Mouse (Mus musculus) liver, embryonic 11.5 days (tissue): ENCODE data around the gene Prmt7. TPM values are rescaled to one million over a fixed set of nuclear protein-coding genes. Genes with fewer than 3 reads are reported as not detected.
A peak's percentile ranks its signal among the peaks of the same experiment; 100 is the strongest.

Experiments
- ATAC-seq: fragments of 200-750 bp; cut with Nextera tagmentation; replicated peaks from 2 replicates; pipeline ENCODE4 v1.8.0; 2017; ENCODE audit warnings: moderate number of reproducible peaks, mild to moderate bottlenecking, moderate TSS enrichment, moderate library complexity; ENCODE audit not compliant: low FRiP score
- DNase-seq: peaks from one replicate; pipeline ENCODE4 v3.0.0-alpha.2; 2017; ENCODE audit warnings: low spot score
- H3K27ac ChIP-seq: fragments of 300-500 bp; sonication (generic); 2 replicates; pipeline ENCODE4 v1.5.1; 2014; ENCODE audit warnings: mild to moderate bottlenecking, low read depth, low read length, control low read depth
- H3K27me3 ChIP-seq: fragments of 300-500 bp; sonication (generic); replicated peaks from 2 replicates; pipeline ENCODE4 v1.6.1; 2014; ENCODE audit warnings: low read length, mixed read lengths; ENCODE audit not compliant: control insufficient read depth, insufficient read depth
- H3K36me3 ChIP-seq: fragments of 300-500 bp; sonication (generic); 2 replicates; pipeline ENCODE4 v1.6.1; 2014; ENCODE audit warnings: mild to moderate bottlenecking, low read length, moderate library complexity, mixed read lengths; ENCODE audit not compliant: control insufficient read depth, insufficient read depth
- H3K4me1 ChIP-seq: fragments of 300-500 bp; sonication (generic); replicated peaks from 2 replicates; pipeline ENCODE4 v1.6.1; 2014; ENCODE audit warnings: low read length, mixed read lengths; ENCODE audit not compliant: control insufficient read depth, insufficient read depth
- H3K4me2 ChIP-seq: fragments of 300-500 bp; sonication (generic); 2 replicates; pipeline ENCODE4 v1.6.1; 2014; ENCODE audit warnings: mild to moderate bottlenecking, control low read depth, moderate library complexity
- H3K4me3 ChIP-seq: fragments of 300-500 bp; sonication (generic); 2 replicates; pipeline ENCODE4 v1.5.1; 2014; ENCODE audit warnings: low read depth, low read length, control low read depth
- H3K9ac ChIP-seq: fragments of 300-500 bp; sonication (generic); 2 replicates; pipeline ENCODE4 v1.6.1; 2014; ENCODE audit warnings: low read depth, low read length, control low read depth
- H3K9me3 ChIP-seq: fragments of 300-500 bp; sonication (generic); 2 replicates; pipeline ENCODE4 v1.6.1; 2016; ENCODE audit warnings: low read length, inconsistent platforms, mixed read lengths; ENCODE audit not compliant: control insufficient read depth
- WGBS: fragments of 180-500 bp; shearing (Covaris S2); extraction: QIAGEN DNeasy Blood & Tissue Kit; methylation state at CpG from one replicate; pipeline ENCODE4 v1.1.7; 2014; 5-methylcytosine and 5-hydroxymethylcytosine counted together
- polyA plus RNA-seq: library from polyadenylated mRNA; unstranded; fragments of >200 nt; fragmentation: Nextera tagmentation; extraction: Ambion mirVana; gene quantifications from 2 replicates; pipeline ENCODE4 v1.2.1, GENCODE M21; 2014

The Prmt7 gene
- polyA plus RNA-seq, 1 experiment from 2014 or later: 65.1 TPM

GRCm38 (mm10) chr8:106177594-106177993 lies 33.1 kb upstream of the Prmt7 start:
- Histone ChIP-seq H3K27me3 (no peaks in the 10 kb centered on the region), H3K27ac (no peak overlapping the region; the same call in 1 of the 2 replicates), H3K4me3 (no peak overlapping the region), H3K4me2 (no peak overlapping the region), H3K9ac (no peak overlapping the region), H3K4me1 (peaks cover 9% of the 10 kb centered on the region), H3K9me3 (no peaks in the 10 kb centered on the region), H3K36me3 (no peaks in the 10 kb centered on the region)
- no peak for ATAC-seq
- 74% methylated on average over 1 of the region's 1 CpGs for WGBS
- no peak for DNase-seq

- no peak overlapping the region for H3K4me2 ChIP-seq
- 68% methylated on average over 2 of the region's 2 CpGs for WGBS
- no peaks in the 10 kb centered on the region for H3K27me3 ChIP-seq
- H3K4me1 ChIP-seq: peaks cover 9% of the 10 kb centered on the region
- H3K36me3 ChIP-seq: no peaks in the 10 kb centered on the region
- H3K9ac ChIP-seq: no peak overlapping the region
- no peaks in the 10 kb centered on the region for H3K9me3 ChIP-seq
- H3K4me3 ChIP-seq: no peak overlapping the region
- DNase-seq (no peak), ATAC-seq (no peak)
- no peak overlapping the region for H3K27ac ChIP-seq
These were observed 32.3 kb upstream of the Prmt7 start for GRCm38 (mm10) chr8:106178428-106178827.

- Histone ChIP-seq H3K9me3 (no peaks in the 10 kb centered on the region), H3K9ac (no peak overlapping the region), H3K27me3 (no peaks in the 10 kb centered on the region), H3K4me3 (no peak overlapping the region), H3K4me1 (peaks cover under 1% of the 10 kb centered on the region; the same call in 1 of the 2 replicates), H3K27ac (no peak overlapping the region), H3K4me2 (no peak overlapping the region), H3K36me3 (peaks cover 11% of the 10 kb centered on the region; the same call in 1 of the 2 replicates)
- DNase-seq (no peak), ATAC-seq (no peak)
- WGBS: 89% methylated on average over 8 of the region's 8 CpGs
These were observed 25.0 kb upstream of the Prmt7 start for GRCm38 (mm10) chr8:106185628-106186270.

- H3K9me3 ChIP-seq: no peaks in the 10 kb centered on the region
- no peak for DNase-seq
- H3K4me3 ChIP-seq: no peak overlapping the region
- no peak for ATAC-seq
- peaks cover 11% of the 10 kb centered on the region; the same call in 1 of the 2 replicates for H3K36me3 ChIP-seq
- no peak overlapping the region for H3K27ac ChIP-seq
- H3K4me2 ChIP-seq: no peak overlapping the region
- no peak overlapping the region for H3K9ac ChIP-seq
- H3K27me3 ChIP-seq: no peaks in the 10 kb centered on the region
- 92% methylated on average over 3 of the region's 3 CpGs for WGBS
- H3K4me1 ChIP-seq: peaks cover 7% of the 10 kb centered on the region
These were observed 24.3 kb upstream of the Prmt7 start for GRCm38 (mm10) chr8:106186394-106186793.

GRCm38 (mm10) chr8:106189162-106189561 lies 21.6 kb upstream of the Prmt7 start:
- ATAC-seq (no peak), DNase-seq (no peak)
- Histone ChIP-seq H3K9me3 (no peaks in the 10 kb centered on the region), H3K27me3 (no peaks in the 10 kb centered on the region), H3K4me1 (peaks cover 14% of the 10 kb centered on the region), H3K4me3 (no peak overlapping the region), H3K36me3 (peaks cover 20% of the 10 kb centered on the region; the same call in 1 of the 2 replicates), H3K9ac (no peak overlapping the region), H3K27ac (no peak overlapping the region), H3K4me2 (no peak overlapping the region)
- 90% methylated on average over 4 of the region's 4 CpGs for WGBS

DNA sequence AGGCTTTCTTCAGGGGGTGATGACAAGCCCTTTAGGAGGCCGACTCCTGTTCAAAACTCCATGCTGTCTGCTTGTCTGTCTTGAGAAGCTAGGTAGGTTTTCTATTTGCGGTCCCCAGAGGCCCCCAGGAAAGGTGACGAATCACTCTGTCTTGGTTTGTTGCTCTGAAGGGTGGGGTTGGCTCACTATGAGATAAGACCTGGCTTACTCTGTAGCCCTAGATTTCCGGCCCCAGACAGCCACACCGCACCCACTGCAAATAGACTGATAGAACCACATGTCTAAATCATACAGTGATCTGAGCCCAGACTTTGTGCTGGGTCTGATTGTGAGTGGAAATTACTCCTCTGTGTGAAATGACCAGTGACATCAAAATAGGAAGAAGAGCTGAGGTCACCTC lies 19.1 kb upstream of the Prmt7 start:
- Histone ChIP-seq H3K27ac (no peak overlapping the region), H3K36me3 (peaks cover 28% of the 10 kb centered on the region), H3K9me3 (no peaks in the 10 kb centered on the region), H3K4me3 (no peak overlapping the region), H3K4me1 (peaks cover 14% of the 10 kb centered on the region), H3K27me3 (no peaks in the 10 kb centered on the region), H3K4me2 (no peak overlapping the region), H3K9ac (no peak overlapping the region)
- DNase-seq: no peak
- peak; percentile 84 for ATAC-seq
- WGBS: 34% methylated on average over 5 of the region's 5 CpGs

GRCm38 (mm10) chr8:106193162-106193561 lies 17.6 kb upstream of the Prmt7 start:
- H3K27ac ChIP-seq: no peak overlapping the region
- WGBS: 54% methylated on average over 6 of the region's 6 CpGs
- peaks cover 14% of the 10 kb centered on the region for H3K4me1 ChIP-seq
- DNase-seq: no peak
- H3K36me3 ChIP-seq: peaks cover 20% of the 10 kb centered on the region
- H3K4me3 ChIP-seq: no peak overlapping the region
- H3K27me3 ChIP-seq: no peaks in the 10 kb centered on the region
- H3K9ac ChIP-seq: no peak overlapping the region
- ATAC-seq: no peak
- no peak overlapping the region for H3K4me2 ChIP-seq
- no peaks in the 10 kb centered on the region for H3K9me3 ChIP-seq

- Histone ChIP-seq H3K4me1 (peaks cover 14% of the 10 kb centered on the region), H3K36me3 (peaks cover 25% of the 10 kb centered on the region)
These were observed 16.7 kb upstream of the Prmt7 start for GRCm38 (mm10) chr8:106194062-106194461.

GRCm38 (mm10) chr8:106198741-106199140 lies 12.0 kb upstream of the Prmt7 start:
- H3K36me3 ChIP-seq: peaks cover 25% of the 10 kb centered on the region
- H3K9ac ChIP-seq: no peak overlapping the region
- H3K4me1 ChIP-seq: no peaks in the 10 kb centered on the region
- no peak overlapping the region for H3K4me3 ChIP-seq
- H3K9me3 ChIP-seq: no peaks in the 10 kb centered on the region
- 12% methylated on average over 1 of the region's 1 CpGs for WGBS
- no peak overlapping the region for H3K4me2 ChIP-seq
- DNase-seq (no peak), ATAC-seq (0 out of 2 replicates have a peak, but pooled peaks have one; percentile 31)
- no peaks in the 10 kb centered on the region for H3K27me3 ChIP-seq
- H3K27ac ChIP-seq: no peak overlapping the region

More at GRCm38 (mm10) chr8:106194062-106194461, 16.7 kb upstream of the Prmt7 start:
- ATAC-seq: no peak
- no peak for DNase-seq
- 58% methylated on average over 5 of the region's 5 CpGs for WGBS
- no peak overlapping the region for H3K27ac ChIP-seq
- H3K9me3 ChIP-seq: no peaks in the 10 kb centered on the region
- no peak overlapping the region for H3K4me3 ChIP-seq
- no peaks in the 10 kb centered on the region for H3K27me3 ChIP-seq
- H3K9ac ChIP-seq: no peak overlapping the region
- H3K4me2 ChIP-seq: no peak overlapping the region
